Mouse (Mus musculus): ENCODE results near the gene Gnb3. TPM values are rescaled to one million over a fixed set of nuclear protein-coding genes. Genes with fewer than 3 reads are reported as not detected.
"Not testable (repeated sequence)": the region's sequence is repeated elsewhere in the genome, so short reads cannot be mapped to it uniquely, and the experiment has no call there.

Gnb3 gene
- total RNA-seq, 2 experiments from 2014 or later, result 0.30 TPM; not detected in 1

GRCm38 (mm10) chr6:124807366-124807765 lies 32.7 kb downstream of the Gnb3 start:
- intact Hi-C loops (cut with DNase I), result no loop called here
- DNase-seq (ENCODE audit: low spot score in 2 of 2), result no peak

- intact Hi-C loops (cut with DNase I), result no loop called here
These were observed 33.5 kb downstream of the Gnb3 start for GRCm38 (mm10) chr6:124806446-124807140.

GRCm38 (mm10) chr6:124805341-124806321 lies 34.4 kb downstream of the Gnb3 start:
- peak; percentile 94 to 95 for DNase-seq (ENCODE audit: low spot score in 2 of 2)
- intact Hi-C loops (cut with DNase I), result loop anchor here (2.0 kb wide), 1 partner anchor 37 kb away; the partner anchor contains the start of gene Eno2

More at GRCm38 (mm10) chr6:124806446-124807140, 33.5 kb downstream of the Gnb3 start:
- DNase-seq (ENCODE audit: low spot score in 2 of 2), result no peak

GRCm38 (mm10) chr6:124804341-124804740 lies 35.7 kb downstream of the Gnb3 start:
- intact Hi-C loops (cut with DNase I), result loop anchor here (2.0 kb wide), 1 partner anchor 36 kb away; the partner anchor contains the start of gene Eno2

GRCm38 (mm10) chr6:124803691-124804090 lies 36.4 kb downstream of the Gnb3 start:
- intact Hi-C loops (cut with DNase I), result loop anchor here (2.0 kb wide), 1 partner anchor 35 kb away; the partner anchor contains the start of gene Eno2
- not testable (repeated sequence) for DNase-seq (ENCODE audit: low spot score in 2 of 2)

More at GRCm38 (mm10) chr6:124804341-124804740, 35.7 kb downstream of the Gnb3 start:
- DNase-seq (ENCODE audit: low spot score in 2 of 2), result no peak

- DNase-seq (ENCODE audit: low spot score in 2 of 2), result no peak
- intact Hi-C loops (cut with DNase I), result no loop called here
These were observed 37.0 kb downstream of the Gnb3 start for GRCm38 (mm10) chr6:124803061-124803460.

GRCm38 (mm10) chr6:124802400-124802799 lies 37.7 kb downstream of the Gnb3 start:
- intact Hi-C loops (cut with DNase I); DNase-seq (ENCODE audit: low spot score in 2 of 2): not testable (repeated sequence)

- no peak for DNase-seq (ENCODE audit: low spot score in 2 of 2)
- intact Hi-C loops (cut with DNase I), result no loop called here
These were observed 43.9 kb downstream of the Gnb3 start for GRCm38 (mm10) chr6:124796200-124796599.

GRCm38 (mm10) chr6:124795781-124796180 lies 44.3 kb downstream of the Gnb3 start:
- DNase-seq (ENCODE audit: low spot score in 2 of 2), result no peak
- intact Hi-C loops (cut with DNase I), result no loop called here

- intact Hi-C loops (cut with DNase I), result no loop called here
- no peak for DNase-seq (ENCODE audit: low spot score in 2 of 2)
These were observed 48.2 kb downstream of the Gnb3 start for GRCm38 (mm10) chr6:124791911-124792310.

- intact Hi-C loops (cut with DNase I), result no loop called here
- DNase-seq (ENCODE audit: low spot score in 2 of 2), result no peak
These were observed 50.0 kb downstream of the Gnb3 start for GRCm38 (mm10) chr6:124790121-124790520.

GRCm38 (mm10) chr6:124789519-124789918 lies 50.6 kb downstream of the Gnb3 start:
- intact Hi-C loops (cut with DNase I), result no loop called here
- DNase-seq (ENCODE audit: low spot score in 2 of 2), result no peak

- intact Hi-C loops (cut with DNase I), result no loop called here
- no peak for DNase-seq (ENCODE audit: low spot score in 2 of 2)
These were observed 52.4 kb downstream of the Gnb3 start for GRCm38 (mm10) chr6:124787722-124788121.

- intact Hi-C loops (cut with DNase I), result no loop called here
- no peak for DNase-seq (ENCODE audit: low spot score in 2 of 2)
These were observed 53.2 kb downstream of the Gnb3 start for GRCm38 (mm10) chr6:124786756-124787420.

Other genes with a start within 250 kb of the Gnb3 start
- gene C1s2, start 204.2 kb downstream of the Gnb3 start, total RNA-seq (2021), result under 1 TPM in 1 of 2 experiments, not detected in 1; 0.32 TPM
- 10 to 100 TPM; 20.9 to 23.0 TPM for gene Lpcat3, start 177.2 kb downstream of the Gnb3 start, total RNA-seq (2021)
- gene Emg1, start 128.1 kb downstream of the Gnb3 start, total RNA-seq (2021), result 10 to 100 TPM; 41.8 to 45.9 TPM
- 100 to 1,000 TPM; 113 to 127 TPM for gene Phb2, start 127.9 kb downstream of the Gnb3 start, total RNA-seq (2021)
- 1 to 10 TPM; 3.7 to 6.6 TPM for gene Ptpn6, start 101.6 kb downstream of the Gnb3 start, total RNA-seq (2021)
- gene Grcc10, start 98.9 kb downstream of the Gnb3 start, total RNA-seq (2021), result 100 to 1,000 TPM; 285 to 313 TPM
- not detected for gene Gm45234, start 84.3 kb downstream of the Gnb3 start, total RNA-seq (2021)
- 100 to 1,000 TPM; 162 to 175 TPM for gene Atn1, start 83.8 kb downstream of the Gnb3 start, total RNA-seq (2021)
- 1,000 to 10,000 TPM; 1,042 to 1,110 TPM for gene Eno2, start 70.6 kb downstream of the Gnb3 start, total RNA-seq (2021)
- gene Lrrc23, start 60.5 kb downstream of the Gnb3 start, total RNA-seq (2021), result 1 to 10 TPM; 1.7 to 1.8 TPM
- gene Spsb2, start 31.6 kb downstream of the Gnb3 start, total RNA-seq (2021), result 1 to 10 TPM; 4.9 TPM
- gene Tpi1, start 26.0 kb downstream of the Gnb3 start, total RNA-seq (2021), result 100 to 1,000 TPM; 736 to 850 TPM
- 100 to 1,000 TPM; 191 to 199 TPM for gene Usp5, start 10.8 kb downstream of the Gnb3 start, total RNA-seq (2021)
- gene Cdca3, start 10.7 kb downstream of the Gnb3 start, total RNA-seq (2021), result 1 to 10 TPM; 1.5 to 1.8 TPM
- gene P3h3, start 17.5 kb upstream of the Gnb3 start, total RNA-seq (2021), result 10 to 100 TPM; 12.6 to 37.2 TPM
- gene Gpr162, start 23.7 kb upstream of the Gnb3 start, total RNA-seq (2021), result 100 to 1,000 TPM; 218 to 235 TPM
- 1 to 10 TPM; 5.4 to 5.8 TPM for gene Cd4, start 47.9 kb upstream of the Gnb3 start, total RNA-seq (2021)
- gene Lag3, start 71.4 kb upstream of the Gnb3 start, total RNA-seq (2021), result 1 to 10 TPM; 2.7 to 3.1 TPM
- gene Ptms, start 79.8 kb upstream of the Gnb3 start, total RNA-seq (2021), result 1,000 to 10,000 TPM in 1 of 2 experiments, 100 to 1,000 TPM in 1; 913 to 1,047 TPM
- gene Mlf2, start 91.1 kb upstream of the Gnb3 start, total RNA-seq (2021), result 100 to 1,000 TPM; 606 to 697 TPM
- gene Cops7a, start 125.3 kb upstream of the Gnb3 start, total RNA-seq (2021), result 100 to 1,000 TPM; 153 to 170 TPM
- gene Pianp, start 156.4 kb upstream of the Gnb3 start, total RNA-seq (2021), result 100 to 1,000 TPM; 179 to 184 TPM
- gene Zfp384, start 168.9 kb upstream of the Gnb3 start, total RNA-seq (2021), result 10 to 100 TPM; 33.3 to 52.7 TPM
- 10 to 100 TPM; 55.2 to 63.9 TPM for gene Ing4, start 199.5 kb upstream of the Gnb3 start, total RNA-seq (2021)
- gene Acrbp, start 209.4 kb upstream of the Gnb3 start, total RNA-seq (2021), result 10 to 100 TPM in 1 of 2 experiments, 1 to 10 TPM in 1; 8.3 to 13.4 TPM
- gene Lpar5, start 227.6 kb upstream of the Gnb3 start, total RNA-seq (2021), result under 1 TPM; 0.48 to 0.84 TPM

Data from left cerebral cortex, postnatal 36 days (tissue).